Mouse (Mus musculus) kidney, adult 2 months (tissue): ENCODE results near the gene Vps50. TPM values are rescaled to one million over a fixed set of nuclear protein-coding genes. Genes with fewer than 3 reads are reported as not detected.
A peak's percentile ranks its signal among the peaks of the same experiment; 100 is the strongest.
"Not testable (repeated sequence)": the region's sequence is repeated elsewhere in the genome, so short reads cannot be mapped to it uniquely, and the experiment has no call there.

Source experiments
- DNase-seq: peaks from one replicate; pipeline ENCODE4 v3.0.0; 2021
- H3K27ac ChIP-seq: fragments of 200-500 bp; 2 replicates; pipeline ENCODE4 v1.5.1; 2012; ENCODE audit warnings: low read depth, low read length, control low read depth, inconsistent platforms; ENCODE audit not compliant: insufficient read depth
- H3K27me3 ChIP-seq: fragments of 200-500 bp; replicated peaks from 2 replicates; pipeline ENCODE4 v1.6.1; 2012; ENCODE audit warnings: mild to moderate bottlenecking, moderate library complexity, low read length, inconsistent platforms; ENCODE audit not compliant: control insufficient read depth, insufficient read depth
- H3K36me3 ChIP-seq: fragments of 200-500 bp; 2 replicates; pipeline ENCODE4 v1.6.1; 2012; ENCODE audit warnings: mild to moderate bottlenecking, moderate library complexity, low read length, inconsistent platforms; ENCODE audit not compliant: control insufficient read depth, insufficient read depth
- H3K4me1 ChIP-seq: fragments of 200-500 bp; 2 replicates; pipeline ENCODE4 v1.6.1; 2011; ENCODE audit warnings: low read length; ENCODE audit not compliant: control insufficient read depth, insufficient read depth
- H3K4me3 ChIP-seq: fragments of 200-500 bp; 2 replicates; pipeline ENCODE4 v1.5.1; 2011; ENCODE audit warnings: mild to moderate bottlenecking, low read depth, low read length, control low read depth; ENCODE audit not compliant: insufficient read depth
- CTCF ChIP-seq: fragments of 200-500 bp; conservative IDR thresholded peaks from 2 replicates; pipeline ENCODE4 v1.5.1; 2011; ENCODE audit warnings: low read depth, mild to moderate bottlenecking, control low read depth, low read length, moderate library complexity, mixed read lengths; ENCODE audit not compliant: insufficient read depth, insufficient read length
- POLR2A ChIP-seq: fragments of 200-500 bp; IDR thresholded peaks from one replicate; pipeline ENCODE4 v1.6.1; 2011; ENCODE audit warnings: low read depth, low read length, control low read depth
- WGBS: fragments of 180-500 bp; shearing (Covaris S2); methylation state at CpG from one replicate; pipeline ENCODE4 v1.1.7; 2018; 5-methylcytosine and 5-hydroxymethylcytosine counted together
- polyA plus RNA-seq: library from polyadenylated mRNA; depleted of rRNA; stranded (reverse); fragments of >200 nt; gene quantifications from 2 replicates; pipeline ENCODE4 v1.2.3, GENCODE M21; 2012; rRNA removed

Gene Vps50
- polyA plus RNA-seq, 1 experiment: 4.1 TPM

GRCm38 (mm10) chr6:3573787-3574186 is 75.6 kb downstream of the Vps50 start:
- Histone ChIP-seq H3K4me3 (no peak overlapping the region), H3K36me3 (no peaks in the 10 kb centered on the region; the same call in 1 of the 2 replicates), H3K27ac (no peak overlapping the region), H3K27me3 (no peaks in the 10 kb centered on the region), H3K4me1 (no peaks in the 10 kb centered on the region)
- no peak for DNase-seq
- TF ChIP-seq CTCF (no peak), POLR2A (no peak)
- 97% methylated on average over 8 of the region's 8 CpGs for WGBS

GRCm38 (mm10) chr6:3585402-3585801 is 87.2 kb downstream of the Vps50 start:
- DNase-seq: no peak
- 90% methylated on average over 1 of the region's 1 CpGs for WGBS
- no peak overlapping the region for H3K4me3 ChIP-seq

GRCm38 (mm10) chr6:3590289-3590904 is 92.2 kb downstream of the Vps50 start:
- no peak overlapping the region for H3K27ac ChIP-seq
- TF ChIP-seq POLR2A: no peak
- no peak for TF ChIP-seq CTCF
- 75% methylated on average over 3 of the region's 3 CpGs for WGBS
- no peaks in the 10 kb centered on the region for H3K36me3 ChIP-seq
- H3K27me3 ChIP-seq: no peaks in the 10 kb centered on the region
- no peak for DNase-seq
- H3K4me3 ChIP-seq: no peak overlapping the region
- no peaks in the 10 kb centered on the region for H3K4me1 ChIP-seq

More at GRCm38 (mm10) chr6:3585402-3585801, 87.2 kb downstream of the Vps50 start:
- no peak overlapping the region for H3K27ac ChIP-seq
- no peaks in the 10 kb centered on the region for H3K27me3 ChIP-seq
- H3K4me1 ChIP-seq: no peaks in the 10 kb centered on the region
- H3K36me3 ChIP-seq: no peaks in the 10 kb centered on the region
- no peak for TF ChIP-seq CTCF
- TF ChIP-seq POLR2A: no peak

- Histone ChIP-seq H3K27ac (no peak overlapping the region), H3K4me3 (no peak overlapping the region), H3K27me3 (no peaks in the 10 kb centered on the region), H3K36me3 (no peaks in the 10 kb centered on the region), H3K4me1 (no peaks in the 10 kb centered on the region)
- TF ChIP-seq CTCF (no peak), POLR2A (no peak)
- WGBS: 94% methylated on average over 1 of the region's 1 CpGs
- DNase-seq: no peak
Measured at GRCm38 (mm10) chr6:3594246-3594645, 96.1 kb downstream of the Vps50 start.

GRCm38 (mm10) chr6:3612827-3613226 is 114.6 kb downstream of the Vps50 start:
- H3K4me3 ChIP-seq: no peak overlapping the region
- WGBS: 90% methylated on average over 2 of the region's 2 CpGs
- H3K27ac ChIP-seq: no peak overlapping the region
- no peak for DNase-seq
- TF ChIP-seq POLR2A: no peak
- TF ChIP-seq CTCF: no peak
- no peaks in the 10 kb centered on the region for H3K4me1 ChIP-seq
- no peaks in the 10 kb centered on the region for H3K36me3 ChIP-seq
- no peaks in the 10 kb centered on the region for H3K27me3 ChIP-seq

- peak; percentile 38 for DNase-seq
Measured at GRCm38 (mm10) chr6:3620428-3621387, 122.5 kb downstream of the Vps50 start.

More at GRCm38 (mm10) chr6:3620428-3621387, 122.5 kb downstream of the Vps50 start:
- not testable (repeated sequence) for H3K4me3 ChIP-seq, H3K4me1 ChIP-seq, H3K36me3 ChIP-seq, H3K27ac ChIP-seq, H3K27me3 ChIP-seq
- 52% methylated on average over 11 of the region's 13 CpGs for WGBS
- TF ChIP-seq CTCF: 0 out of 2 replicates have a peak, but pooled peaks have one; percentile 7

Other genes starting within 250 kb of the Vps50 start
- 8.5 and 12.6 TPM in 2 replicates for gene Samd9l, start 98.8 kb upstream of the Vps50 start, polyA plus RNA-seq
- 19.5 and 26.3 TPM in 2 replicates for gene Hepacam2, start 84 bp upstream of the Vps50 start, polyA plus RNA-seq